Mouse (Mus musculus) cerebellum, adult 2 months (tissue): ENCODE results near the gene Tiam1.

Experiments used
- CTCF ChIP-seq: fragments of 200-500 bp; IDR thresholded peaks from 2 replicates; pipeline ENCODE4 v1.5.1; 2011; ENCODE audit warnings: low read depth, mild to moderate bottlenecking, control low read depth, low read length, moderate library complexity, borderline replicate concordance; ENCODE audit not compliant: insufficient read depth
- POLR2A ChIP-seq: fragments of 200-500 bp; IDR thresholded peaks from 2 replicates; pipeline ENCODE4 v1.6.1; 2011; ENCODE audit warnings: low read length, control low read depth, borderline replicate concordance; ENCODE audit not compliant: insufficient read depth

GRCm38 (mm10) chr16:89860708-89861107, 282.9 kb downstream of the Tiam1 start:
- no peak for TF ChIP-seq POLR2A
- TF ChIP-seq CTCF, result no peak
